Mouse (Mus musculus): Measurements from ENCODE around the gene Tnfsf13.
"Not testable (repeated sequence)": the region's sequence is repeated elsewhere in the genome, so short reads cannot be mapped to it uniquely, and the experiment has no call there.

The Tnfsf13 gene

GRCm38 (mm10) chr11:69685526-69686148, at the start of gene Tnfsf13:
Tnfsf13 (minus strand) TSS chr11:69685784.
- DNase-seq (ENCODE audit: low spot score in 2 of 2), result peak in 1 of 2 experiments; percentile 56

- not testable (repeated sequence) for DNase-seq (ENCODE audit: low spot score in 2 of 2)
Measured at GRCm38 (mm10) chr11:69731408-69731807, 45.8 kb upstream of the Tnfsf13 start.

GRCm38 (mm10) chr11:69729063-69729462, 43.5 kb upstream of the Tnfsf13 start:
- no peak for DNase-seq (ENCODE audit: low spot score in 2 of 2)

- DNase-seq (ENCODE audit: low spot score in 2 of 2), result no peak
Measured at GRCm38 (mm10) chr11:69725951-69726350, 40.4 kb upstream of the Tnfsf13 start.

- DNase-seq (ENCODE audit: low spot score in 2 of 2), result no peak
Measured at GRCm38 (mm10) chr11:69723074-69723473, 37.5 kb upstream of the Tnfsf13 start.

- DNase-seq (ENCODE audit: low spot score in 2 of 2), result no peak
Measured at GRCm38 (mm10) chr11:69720852-69721251, 35.3 kb upstream of the Tnfsf13 start.

GRCm38 (mm10) chr11:69719423-69719822, 33.8 kb upstream of the Tnfsf13 start:
- DNase-seq (ENCODE audit: low spot score in 2 of 2), result no peak

- no peak for DNase-seq (ENCODE audit: low spot score in 2 of 2)
Measured at GRCm38 (mm10) chr11:69718661-69719060, 33.1 kb upstream of the Tnfsf13 start.

- no peak for DNase-seq (ENCODE audit: low spot score in 2 of 2)
Measured at GRCm38 (mm10) chr11:69716953-69717352, 31.4 kb upstream of the Tnfsf13 start.

- DNase-seq (ENCODE audit: low spot score in 2 of 2), result peak in 1 of 2 experiments; percentile 25
Measured at GRCm38 (mm10) chr11:69715929-69716328, 30.3 kb upstream of the Tnfsf13 start.

GRCm38 (mm10) chr11:69715482-69715881, 29.9 kb upstream of the Tnfsf13 start:
- no peak for DNase-seq (ENCODE audit: low spot score in 2 of 2)

- no peak for DNase-seq (ENCODE audit: low spot score in 2 of 2)
Measured at GRCm38 (mm10) chr11:69714636-69715329, 29.2 kb upstream of the Tnfsf13 start.

GRCm38 (mm10) chr11:69712954-69713672, 27.5 kb upstream of the Tnfsf13 start:
- DNase-seq (ENCODE audit: low spot score in 2 of 2), result no peak

GRCm38 (mm10) chr11:69711082-69711481, 25.5 kb upstream of the Tnfsf13 start:
- DNase-seq (ENCODE audit: low spot score in 2 of 2), result no peak

GRCm38 (mm10) chr11:69710470-69710869, 24.9 kb upstream of the Tnfsf13 start:
- DNase-seq (ENCODE audit: low spot score in 2 of 2), result no peak

- no peak for DNase-seq (ENCODE audit: low spot score in 2 of 2)
Measured at GRCm38 (mm10) chr11:69709554-69710446, 24.2 kb upstream of the Tnfsf13 start.

- no peak for DNase-seq (ENCODE audit: low spot score in 2 of 2)
Measured at GRCm38 (mm10) chr11:69708614-69709265, 23.2 kb upstream of the Tnfsf13 start.

- DNase-seq (ENCODE audit: low spot score in 2 of 2), result no peak
Measured at GRCm38 (mm10) chr11:69707873-69708381, 22.3 kb upstream of the Tnfsf13 start.

- DNase-seq (ENCODE audit: low spot score in 2 of 2), result no peak
Measured at GRCm38 (mm10) chr11:69707480-69707847, 21.9 kb upstream of the Tnfsf13 start.

- peak in 1 of 2 experiments; percentile 36 for DNase-seq (ENCODE audit: low spot score in 2 of 2)
Measured at GRCm38 (mm10) chr11:69706775-69707479, 21.3 kb upstream of the Tnfsf13 start.

All from frontal cortex, postnatal 36 days (tissue).